Mouse (Mus musculus): Measurements from ENCODE around the gene Prkn. TPM values are rescaled to one million over a fixed set of nuclear protein-coding genes. Genes with fewer than 3 reads are reported as not detected.
"Not testable (repeated sequence)": the region's sequence is repeated elsewhere in the genome, so short reads cannot be mapped to it uniquely, and the experiment has no call there.

Prkn gene
- polyA plus RNA-seq, 3 experiments from 2014 or later: 0.12 TPM; not detected in 2

- ATAC-seq: no peak
Measured at GRCm38 (mm10) chr17:11931641-11932040, 1091.5 kb downstream of the Prkn start.

- ATAC-seq: no peak
Measured at GRCm38 (mm10) chr17:11933737-11934136, 1093.6 kb downstream of the Prkn start.

- no peak for ATAC-seq
Measured at GRCm38 (mm10) chr17:11947436-11947835, 1107.3 kb downstream of the Prkn start.

GRCm38 (mm10) chr17:11949551-11950197 lies 1109.5 kb downstream of the Prkn start:
- ATAC-seq: no peak

- ATAC-seq: no peak
Measured at GRCm38 (mm10) chr17:11950198-11950594, 1110.0 kb downstream of the Prkn start.

- no peak for ATAC-seq
Measured at GRCm38 (mm10) chr17:11955317-11955716, 1115.1 kb downstream of the Prkn start.

GRCm38 (mm10) chr17:11960492-11960891 lies 1120.3 kb downstream of the Prkn start:
- ATAC-seq: no peak

GRCm38 (mm10) chr17:11962808-11963207 lies 1122.6 kb downstream of the Prkn start:
- no peak for ATAC-seq

GRCm38 (mm10) chr17:11970160-11970559 lies 1130.0 kb downstream of the Prkn start:
- ATAC-seq: no peak

GRCm38 (mm10) chr17:11972550-11972949 lies 1132.4 kb downstream of the Prkn start:
- ATAC-seq: no peak

- no peak for ATAC-seq
Measured at GRCm38 (mm10) chr17:11972969-11973787, 1133.0 kb downstream of the Prkn start.

- ATAC-seq: no peak
Measured at GRCm38 (mm10) chr17:11975062-11975607, 1135.0 kb downstream of the Prkn start.

GRCm38 (mm10) chr17:11978260-11978821 lies 1138.2 kb downstream of the Prkn start:
- no peak for ATAC-seq

GRCm38 (mm10) chr17:11981666-11982065 lies 1141.5 kb downstream of the Prkn start:
- no peak for ATAC-seq

- no peak for ATAC-seq
Measured at GRCm38 (mm10) chr17:11988110-11988837, 1148.1 kb downstream of the Prkn start.

- ATAC-seq: no peak
Measured at GRCm38 (mm10) chr17:11989296-11989695, 1149.1 kb downstream of the Prkn start.

GRCm38 (mm10) chr17:11990386-11991087 lies 1150.4 kb downstream of the Prkn start:
- no peak for ATAC-seq

GRCm38 (mm10) chr17:11993249-11993648 lies 1153.1 kb downstream of the Prkn start:
- ATAC-seq: no peak

- no peak for ATAC-seq
Measured at GRCm38 (mm10) chr17:11994252-11994651, 1154.1 kb downstream of the Prkn start.

- ATAC-seq: not testable (repeated sequence)
Measured at GRCm38 (mm10) chr17:11994754-11995153, 1154.6 kb downstream of the Prkn start.

GRCm38 (mm10) chr17:11995522-11995921 lies 1155.3 kb downstream of the Prkn start:
- ATAC-seq: no peak

GRCm38 (mm10) chr17:11996311-11996710 lies 1156.1 kb downstream of the Prkn start:
- ATAC-seq: no peak

Data from inflammation-experienced regulatory T-cells, adult 6 months (primary cell).